In genomic region chr11:120615606-120616203, GRCm38 (mm10) we compare ENCODE assay signal across 10 mouse cellular contexts. TPM values are rescaled to one million over a fixed set of nuclear protein-coding genes. Genes with fewer than 3 reads are reported as not detected.
DNase-seq lines count a peak whose midpoint lies in the region; ATAC-seq lines count a peak whose summit lies in the region.
"Had no signal": no experiment of that assay in that cellular context is flagged by ENCODE, and none has a peak within 500 bp of the region (broad histone marks: within the 10 kb centered on the region; RNA-seq: fewer than 3 reads in every experiment).

No protein-coding gene starts in this region.

- peaks cover 87% of the 10 kb centered on the region for H3K4me1 ChIP-seq in megakaryocyte, embryonic 14.5 days
- peaks cover 11% of the 10 kb centered on the region for H3K4me1 ChIP-seq in intestine, embryonic 15.5 days (replicated peaks)
- peaks cover 29% of the 10 kb centered on the region for H3K4me1 ChIP-seq in neural tube, embryonic 13.5 days (replicated peaks)

- WGBS in intestine, embryonic 15.5 days = 91% methylated on average over 11 of the region's 11 CpGs
- 87% methylated on average over 11 of the region's 11 CpGs for WGBS in neural tube, embryonic 13.5 days

- peak overlapping the region; percentile 74 for H3K4me2 ChIP-seq in intestine, embryonic 15.5 days (replicated peaks)
- H3K4me2 ChIP-seq in neural tube, embryonic 13.5 days = 0 out of 2 replicates have a peak overlapping the region, but pooled peaks have one; percentile 5

- H3K27ac ChIP-seq in intestine, embryonic 15.5 days = no peak overlapping the region
- H3K27ac ChIP-seq in neural tube, embryonic 13.5 days (replicated peaks) = no peak overlapping the region

- no peaks in the 10 kb centered on the region for H3K27me3 ChIP-seq in megakaryocyte, embryonic 14.5 days (replicated peaks)
- no peaks in the 10 kb centered on the region for H3K27me3 ChIP-seq in intestine, embryonic 15.5 days (replicated peaks)
- H3K27me3 ChIP-seq in neural tube, embryonic 13.5 days = no peaks in the 10 kb centered on the region

- H3K36me3 ChIP-seq in megakaryocyte, embryonic 14.5 days (replicated peaks; ENCODE audit: low read length) = peaks cover 86% of the 10 kb centered on the region
- peaks cover 45% of the 10 kb centered on the region for H3K36me3 ChIP-seq in intestine, embryonic 15.5 days
- peaks cover 69% of the 10 kb centered on the region for H3K36me3 ChIP-seq in neural tube, embryonic 13.5 days

- peak overlapping the region; percentile 88 for H3K4me3 ChIP-seq in megakaryocyte, embryonic 14.5 days (replicated peaks)
- peak overlapping the region; percentile 12; the same call in 1 of the 2 replicates for H3K4me3 ChIP-seq in intestine, embryonic 15.5 days (replicated peaks)
- no peak overlapping the region for H3K4me3 ChIP-seq in neural tube, embryonic 13.5 days

- H3K9me3 ChIP-seq in megakaryocyte, embryonic 14.5 days = no peaks in the 10 kb centered on the region
- H3K9me3 ChIP-seq in intestine, embryonic 15.5 days = no peaks in the 10 kb centered on the region
- H3K9me3 ChIP-seq in neural tube, embryonic 13.5 days = no peaks in the 10 kb centered on the region

- peak overlapping the region; percentile 39; the same call in 1 of the 2 replicates for H3K9ac ChIP-seq in intestine, embryonic 15.5 days
- H3K9ac ChIP-seq in neural tube, embryonic 13.5 days = 0 out of 2 replicates have a peak overlapping the region, but pooled peaks have one; percentile 34

- DNase-seq in cerebellum, adult 9-10 months = peak; percentile 46
- DNase-seq in cerebellum, postnatal 25 days = no peak
- DNase-seq in lung, postnatal 4 days = no peak
- no peak for DNase-seq in gastrocnemius, postnatal 10 days
- DNase-seq: lung, postnatal 10 days had no signal

- ATAC-seq in megakaryocyte, adult 5-6 weeks (ENCODE audit: poor library complexity, severe bottlenecking) = no peak
- no peak for ATAC-seq in intestine, embryonic 15.5 days
- ATAC-seq in neural tube, embryonic 13.5 days (ENCODE audit: low read depth) = no peak

RNA-seq across cellular contexts. Expression of gene Pcyt2, which starts 2.0 kb away (rescaled TPM):
- polyA plus RNA-seq in megakaryocyte, embryonic 14.5 days (2012; ENCODE audit: insufficient read depth, low replicate concordance) = 143 and 168 TPM in 2 replicates
- 11.8 and 13.3 TPM in 2 replicates for total RNA-seq in megakaryocyte, adult 5-6 weeks (2015)
- 17.3 and 22.6 TPM in 2 replicates for total RNA-seq in megakaryocyte, adult 5-6 weeks (2017)
- 250 and 306 TPM in 2 replicates for polyA plus RNA-seq in intestine, embryonic 15.5 days (2015; fragmentation: Nextera tagmentation; extraction: Ambion mirVana)
- polyA plus RNA-seq in neural tube, embryonic 13.5 days (2015; fragmentation: Nextera tagmentation; extraction: Ambion mirVana) = 167 and 175 TPM in 2 replicates
- total RNA-seq in gastrocnemius, postnatal 10 days (2021) = 10 to 100 TPM; 29.7 to 30.9 TPM

RNA-seq across cellular contexts. Expression of gene Npb, which starts 7.4 kb away (rescaled TPM):
- 2.7 and 7.7 TPM in 2 replicates for polyA plus RNA-seq in megakaryocyte, embryonic 14.5 days (2012; ENCODE audit: insufficient read depth, low replicate concordance)
- not detected in 2 replicates for total RNA-seq in megakaryocyte, adult 5-6 weeks (2015)
- not detected in 2 replicates for total RNA-seq in megakaryocyte, adult 5-6 weeks (2017)
- 2.7 and 3.6 TPM in 2 replicates for polyA plus RNA-seq in intestine, embryonic 15.5 days (2015; fragmentation: Nextera tagmentation; extraction: Ambion mirVana)
- polyA plus RNA-seq in neural tube, embryonic 13.5 days (2015; fragmentation: Nextera tagmentation; extraction: Ambion mirVana) = 0.81 TPM in 1 of 2 replicates, not detected in the other
- not detected for total RNA-seq in gastrocnemius, postnatal 10 days (2021)
- polyA plus RNA-seq: embryonic facial prominence, embryonic 11.5 days had no signal

RNA-seq across cellular contexts. Expression of gene Sirt7, which starts 9.3 kb away (rescaled TPM):
- 275 and 278 TPM in 2 replicates for polyA plus RNA-seq in megakaryocyte, embryonic 14.5 days (2012; ENCODE audit: insufficient read depth, low replicate concordance)
- total RNA-seq in megakaryocyte, adult 5-6 weeks (2015) = 51.4 and 53.6 TPM in 2 replicates
- total RNA-seq in megakaryocyte, adult 5-6 weeks (2017) = 119 and 121 TPM in 2 replicates
- polyA plus RNA-seq in intestine, embryonic 15.5 days (2015; fragmentation: Nextera tagmentation; extraction: Ambion mirVana) = 40.1 and 42.2 TPM in 2 replicates
- polyA plus RNA-seq in neural tube, embryonic 13.5 days (2015; fragmentation: Nextera tagmentation; extraction: Ambion mirVana) = 52.0 and 55.2 TPM in 2 replicates
- total RNA-seq in gastrocnemius, postnatal 10 days (2021) = 1 to 10 TPM; 6.5 to 9.2 TPM

RNA-seq across cellular contexts. Expression of gene Anapc11, which starts 17.5 kb away (rescaled TPM):
- 247 and 315 TPM in 2 replicates for polyA plus RNA-seq in megakaryocyte, embryonic 14.5 days (2012; ENCODE audit: insufficient read depth, low replicate concordance)
- 79.9 and 90.6 TPM in 2 replicates for total RNA-seq in megakaryocyte, adult 5-6 weeks (2015)
- total RNA-seq in megakaryocyte, adult 5-6 weeks (2017) = 30.0 and 32.3 TPM in 2 replicates
- 178 and 194 TPM in 2 replicates for polyA plus RNA-seq in intestine, embryonic 15.5 days (2015; fragmentation: Nextera tagmentation; extraction: Ambion mirVana)
- polyA plus RNA-seq in neural tube, embryonic 13.5 days (2015; fragmentation: Nextera tagmentation; extraction: Ambion mirVana) = 175 and 192 TPM in 2 replicates
- total RNA-seq in gastrocnemius, postnatal 10 days (2021) = 10 to 100 TPM; 60.1 to 67.6 TPM

RNA-seq across cellular contexts. Expression of gene Alyref, which starts 17.5 kb away (rescaled TPM):
- 25.9 and 253 TPM in 2 replicates for polyA plus RNA-seq in megakaryocyte, embryonic 14.5 days (2012; ENCODE audit: insufficient read depth, low replicate concordance)
- total RNA-seq in megakaryocyte, adult 5-6 weeks (2015) = 143 and 149 TPM in 2 replicates
- 171 and 196 TPM in 2 replicates for total RNA-seq in megakaryocyte, adult 5-6 weeks (2017)
- polyA plus RNA-seq in intestine, embryonic 15.5 days (2015; fragmentation: Nextera tagmentation; extraction: Ambion mirVana) = 406 and 459 TPM in 2 replicates
- polyA plus RNA-seq in neural tube, embryonic 13.5 days (2015; fragmentation: Nextera tagmentation; extraction: Ambion mirVana) = 292 and 326 TPM in 2 replicates
- total RNA-seq in gastrocnemius, postnatal 10 days (2021) = 10 to 100 TPM; 72.1 to 77.3 TPM
